Mouse (Mus musculus) left cerebral cortex, postnatal 14 days (tissue): ENCODE measurements around the gene Gpr15. TPM values are rescaled to one million over a fixed set of nuclear protein-coding genes. Genes with fewer than 3 reads are reported as not detected.
A peak's percentile ranks its signal among the peaks of the same experiment; 100 is the strongest.

ENCODE experiments used
- DNase-seq, 2 experiments: peaks; one replicate each; pipeline ENCODE4 v3.0.0; 2021 to 2022; ENCODE audit warnings: low spot score in 2 of 2, mixed read lengths in 1 of 2
- intact Hi-C: fragments of 180-260 bp; cut with DNase I; formaldehyde crosslinking; loops from one replicate; pipeline ENCODE4 v1.15.1; 2025
- total RNA-seq, 2 experiments: library from RNA; stranded (reverse); gene quantifications; 2 replicates each; pipeline ENCODE4 v1.2.3; 2021

Gene Gpr15
- total RNA-seq, 2 experiments from 2014 or later, result not detected

GRCm38 (mm10) chr16:58703382-58704124, 15.3 kb downstream of the Gpr15 start:
- intact Hi-C loops, result no loop called here

DNA sequence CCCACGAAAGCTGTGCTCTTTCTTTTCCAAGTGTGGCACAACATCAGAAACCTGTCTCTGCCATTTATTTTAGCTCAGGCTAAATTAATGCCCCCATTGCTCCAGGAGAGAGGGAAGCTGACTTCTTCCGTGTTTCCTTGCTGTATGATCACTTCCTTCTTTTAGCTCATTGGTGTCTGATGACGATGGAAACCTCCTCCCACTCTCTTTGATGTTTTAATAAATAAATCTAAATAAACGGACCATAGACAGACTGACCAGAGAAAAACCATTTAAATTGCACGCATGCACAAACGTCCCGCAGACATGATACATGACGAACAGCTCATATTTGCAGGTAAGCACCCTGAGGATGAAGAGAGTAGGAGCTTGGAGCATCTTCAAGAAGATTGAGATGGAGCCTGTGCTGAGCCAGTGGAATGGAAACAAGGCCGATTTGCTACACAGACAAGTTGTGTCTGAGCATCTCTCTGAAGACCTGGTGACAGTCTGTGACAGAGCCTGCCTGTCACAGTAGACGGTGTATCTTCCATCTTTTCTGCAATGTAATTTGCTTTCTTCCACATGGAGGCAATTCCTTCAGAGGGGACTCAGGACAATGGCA, 16.4 kb downstream of the Gpr15 start:
- intact Hi-C loops, result no loop called here

More at GRCm38 (mm10) chr16:58703382-58704124, 15.3 kb downstream of the Gpr15 start:
- DNase-seq, result no peak

GRCm38 (mm10) chr16:58701779-58702178, 17.1 kb downstream of the Gpr15 start:
- DNase-seq, result no peak
- intact Hi-C loops, result no loop called here

More for the DNA sequence above, 16.4 kb downstream of the Gpr15 start:
- no peak for DNase-seq

DNA sequence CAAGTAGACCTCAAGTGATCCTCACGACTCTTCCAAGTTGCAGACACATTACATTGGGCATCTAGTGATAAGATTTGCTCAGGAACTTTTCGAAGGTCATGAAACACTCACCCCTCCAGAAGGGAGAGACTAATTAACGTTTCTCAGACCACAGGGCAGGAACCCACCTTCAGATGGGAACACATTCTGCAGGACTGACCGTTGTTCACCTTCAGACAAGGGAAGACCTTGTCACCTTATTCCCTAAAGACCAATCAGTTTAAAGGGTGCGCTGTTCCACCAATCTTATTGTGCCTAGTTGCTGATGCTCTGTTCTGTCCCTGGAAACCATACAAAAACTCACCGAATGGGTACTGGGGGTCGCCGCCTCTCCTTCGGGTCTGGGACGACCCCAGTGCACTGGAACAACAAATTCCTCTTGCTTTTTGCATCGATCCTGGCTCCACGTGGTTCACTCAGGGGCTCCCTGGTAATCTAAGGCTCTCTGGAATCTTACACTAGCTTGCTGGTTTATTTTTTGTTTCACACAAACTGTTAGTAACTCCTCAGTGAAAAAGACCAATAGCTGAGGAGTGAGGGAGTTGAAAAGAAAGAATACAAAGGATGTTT, 17.9 kb downstream of the Gpr15 start:
- intact Hi-C loops, result no loop called here
- no peak for DNase-seq

DNA sequence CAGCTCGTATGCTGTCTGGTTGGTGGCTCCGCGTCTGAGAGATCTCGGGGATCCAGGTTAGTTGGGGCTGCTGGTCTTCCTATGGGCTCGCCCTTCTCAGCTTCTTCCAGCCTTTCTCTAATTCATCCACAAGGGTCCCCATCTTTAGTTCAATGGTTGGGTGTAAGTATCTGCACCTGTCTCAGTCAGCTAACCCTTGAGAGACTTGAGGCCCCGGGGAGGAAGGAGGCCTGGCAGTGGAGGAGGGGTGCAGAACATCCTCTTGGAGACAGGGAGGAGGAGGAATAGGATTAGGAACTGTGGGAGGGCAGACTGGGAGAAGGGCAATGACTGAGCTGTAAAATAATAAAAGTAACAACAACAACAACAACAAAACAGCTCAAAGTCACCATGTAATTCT, 18.7 kb downstream of the Gpr15 start:
- no peak for DNase-seq
- intact Hi-C loops, result no loop called here

DNA sequence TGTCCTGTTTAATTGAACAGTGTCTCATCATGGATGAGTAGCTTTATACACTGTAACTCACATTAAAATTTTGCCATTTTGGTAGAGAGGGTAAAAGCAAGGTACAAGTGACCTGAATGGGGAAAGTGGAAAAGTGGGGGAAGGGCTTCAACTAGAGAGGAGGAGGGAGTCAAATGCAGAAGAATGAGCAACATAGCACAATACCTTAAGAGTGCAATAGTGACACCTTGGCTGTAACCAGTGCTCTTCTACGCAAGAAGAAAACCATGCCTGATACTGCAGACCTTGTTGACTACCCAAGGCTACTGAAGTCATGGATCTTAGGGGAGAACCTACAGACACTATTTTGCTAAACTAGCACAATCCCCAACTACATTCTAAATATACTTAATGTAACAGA, 21.6 kb downstream of the Gpr15 start:
- DNase-seq, result no peak
- intact Hi-C loops, result no loop called here

DNA sequence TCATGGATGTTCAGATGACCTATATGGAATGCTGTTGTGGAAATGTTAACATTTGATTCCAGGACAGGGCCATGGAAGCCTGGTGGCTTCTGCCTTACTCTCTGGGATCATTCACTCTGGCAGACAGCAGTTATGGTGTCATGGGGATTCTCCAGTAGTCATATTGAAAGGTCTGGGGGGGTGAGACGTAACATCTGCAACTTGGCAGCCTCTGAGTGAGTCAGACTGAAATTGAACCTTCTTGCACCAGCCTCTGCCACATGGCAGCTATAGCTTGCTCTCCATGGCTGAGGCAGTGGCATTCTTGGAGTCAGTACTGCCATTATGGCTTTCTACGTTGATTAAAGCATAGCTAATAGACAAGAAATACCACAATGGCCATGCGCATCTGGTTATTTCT, 22.1 kb downstream of the Gpr15 start:
- intact Hi-C loops, result no loop called here
- DNase-seq, result no peak

- intact Hi-C loops, result no loop called here
These were observed 24.8 kb downstream of the Gpr15 start for GRCm38 (mm10) chr16:58694091-58694490.

GRCm38 (mm10) chr16:58690322-58690732, 28.5 kb downstream of the Gpr15 start:
- no peak for DNase-seq
- intact Hi-C loops, result no loop called here

More at GRCm38 (mm10) chr16:58694091-58694490, 24.8 kb downstream of the Gpr15 start:
- DNase-seq, result no peak

DNA sequence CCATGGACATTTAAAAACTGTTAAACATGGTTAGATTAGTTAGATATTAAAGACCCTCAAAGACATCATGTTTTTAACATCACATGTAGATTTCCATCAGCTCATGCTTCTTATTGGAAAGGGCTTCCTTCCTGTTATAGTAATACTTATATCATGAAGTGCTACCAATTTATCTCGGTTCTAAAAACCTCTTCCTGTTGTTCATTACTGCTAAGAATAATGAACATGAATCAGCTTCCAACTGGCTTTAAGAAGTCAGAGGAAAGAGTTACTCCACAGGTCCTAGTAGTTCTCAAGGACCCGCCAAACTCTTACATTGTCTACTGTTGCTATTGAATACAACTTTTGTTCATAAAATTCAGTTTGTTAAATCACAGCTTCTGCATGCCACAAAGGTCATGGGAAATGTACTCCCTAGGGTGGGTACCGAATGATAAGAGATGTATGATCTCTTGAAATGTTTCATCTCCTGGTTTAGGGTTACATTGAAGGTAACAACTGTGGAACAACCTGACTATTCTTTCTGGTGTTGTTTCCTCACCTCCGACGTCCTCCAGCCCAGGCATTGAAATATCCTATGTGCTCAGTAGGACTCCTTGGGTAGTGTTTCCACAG, 29.2 kb downstream of the Gpr15 start:
- no peak for DNase-seq
- intact Hi-C loops, result no loop called here

DNA sequence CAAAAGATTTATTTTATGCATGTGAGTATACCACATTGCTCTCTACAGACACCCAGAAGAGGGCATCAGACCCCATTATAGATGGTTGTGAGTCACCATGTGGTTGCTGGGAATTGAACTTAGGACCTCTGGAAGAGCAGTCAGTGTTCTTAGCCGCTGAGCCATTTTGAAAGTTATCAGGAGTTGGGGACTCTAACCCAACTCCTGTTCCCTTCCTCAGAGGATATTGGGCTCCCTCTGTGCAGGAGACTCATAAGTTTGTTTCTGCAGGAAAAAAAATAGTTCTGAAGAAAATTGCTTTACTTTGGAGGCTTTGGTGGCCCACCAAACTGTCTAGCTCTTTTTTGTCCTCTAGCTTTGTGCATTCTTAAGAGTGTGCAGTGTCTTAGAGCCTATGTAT, 30.3 kb downstream of the Gpr15 start:
- DNase-seq, result no peak
- intact Hi-C loops, result no loop called here

DNA sequence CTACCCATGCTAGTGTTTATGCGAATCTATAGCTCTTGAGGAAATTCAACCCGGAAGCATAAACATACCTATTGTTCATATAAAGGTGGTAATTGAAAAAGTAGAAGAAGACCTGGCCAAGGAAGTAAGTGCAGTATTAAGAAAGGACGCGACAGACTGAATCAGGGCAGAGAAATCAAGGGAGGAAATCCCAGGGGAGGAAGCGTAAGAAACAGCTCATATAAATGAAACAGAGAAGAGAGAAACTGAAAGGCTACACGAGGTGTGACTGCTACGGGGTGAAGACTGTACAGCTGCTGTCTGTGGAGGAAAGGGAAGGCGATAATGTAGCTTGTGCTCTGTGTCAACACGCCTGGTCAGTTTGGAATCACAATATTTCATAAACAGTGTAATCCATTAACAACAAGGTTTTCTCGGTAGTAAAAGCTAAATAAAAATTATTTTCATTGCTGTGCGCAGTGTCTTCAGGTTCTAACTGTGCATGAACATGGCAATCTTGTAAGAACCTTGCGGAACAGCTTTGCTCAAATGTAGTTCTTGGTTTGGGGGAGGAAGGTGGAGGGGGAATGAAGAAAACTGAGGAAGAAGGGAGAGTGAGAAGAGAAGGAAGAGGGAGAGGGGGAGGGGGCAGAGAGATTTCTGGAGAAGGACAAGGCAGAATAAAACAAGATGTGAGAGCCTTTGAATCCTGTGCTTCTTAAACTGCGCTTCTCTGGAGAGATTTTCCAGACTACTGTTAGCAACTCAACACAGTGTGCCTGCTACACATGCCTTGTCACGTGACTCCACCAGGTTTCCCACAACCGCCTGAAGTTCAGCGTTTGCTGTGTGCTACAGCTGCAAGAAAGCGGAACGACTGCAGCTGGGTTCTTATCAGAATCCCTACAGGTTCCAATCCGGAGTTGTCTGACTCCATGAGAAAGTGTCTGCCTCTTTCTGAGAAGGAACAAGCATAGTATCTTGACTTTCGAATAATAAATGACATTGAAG, 33.0 kb downstream of the Gpr15 start:
- peak in 1 of 2 experiments; percentile 25 for DNase-seq
- intact Hi-C loops, result no loop called here

DNA sequence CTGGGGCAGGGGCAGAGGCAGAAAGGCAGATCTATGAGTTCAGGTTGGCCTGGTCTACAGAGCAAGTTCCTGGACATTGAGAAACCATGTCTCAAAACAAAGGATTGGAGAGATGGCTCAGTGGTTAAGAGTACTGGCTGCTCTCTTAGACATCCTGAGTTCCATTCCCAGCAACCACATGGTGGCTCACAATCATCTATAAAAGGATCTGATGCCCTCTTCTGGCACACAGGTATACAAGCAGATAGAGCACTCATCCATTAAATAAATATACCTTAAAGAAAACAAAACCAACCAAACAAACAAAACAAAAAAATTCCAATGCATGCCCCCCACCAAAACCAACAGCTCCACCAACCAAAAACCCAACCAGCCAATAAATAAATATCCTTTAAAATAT, 34.3 kb downstream of the Gpr15 start:
- intact Hi-C loops, result no loop called here
- DNase-seq, result no peak

DNA sequence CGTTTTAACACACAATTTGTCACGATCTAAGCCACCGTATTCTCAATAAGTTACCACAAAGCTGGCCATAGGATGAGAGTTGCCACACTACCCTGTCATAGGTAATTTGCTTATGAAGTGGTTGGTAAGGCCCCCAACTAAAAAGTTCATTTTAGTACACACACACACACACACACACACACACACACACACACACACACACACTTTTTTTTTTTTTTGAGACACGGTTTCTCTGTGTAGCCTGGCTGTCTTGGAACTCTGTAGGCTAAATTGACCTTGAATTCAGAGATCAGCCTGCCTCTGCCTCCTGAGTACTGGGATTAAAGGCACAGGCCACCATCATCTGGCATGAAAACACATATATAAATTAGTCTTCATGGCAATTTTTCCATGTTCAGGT, 35.0 kb downstream of the Gpr15 start:
- no peak for DNase-seq
- intact Hi-C loops, result no loop called here

- no peak for DNase-seq
- intact Hi-C loops, result no loop called here
These were observed 36.0 kb downstream of the Gpr15 start for GRCm38 (mm10) chr16:58682870-58683269.

GRCm38 (mm10) chr16:58682046-58682445, 36.8 kb downstream of the Gpr15 start:
- DNase-seq, result no peak
- intact Hi-C loops, result no loop called here

GRCm38 (mm10) chr16:58678660-58679059, 40.2 kb downstream of the Gpr15 start:
- DNase-seq, result no peak
- intact Hi-C loops, result loop anchor here (5.0 kb wide), 1 partner anchor 724 kb away; no protein-coding TSS in a partner anchor

- intact Hi-C loops, result loop anchor here (5.0 kb wide), 1 partner anchor 725 kb away; no protein-coding TSS in a partner anchor
- DNase-seq, result no peak
These were observed 41.4 kb downstream of the Gpr15 start for GRCm38 (mm10) chr16:58677491-58677890.

DNA sequence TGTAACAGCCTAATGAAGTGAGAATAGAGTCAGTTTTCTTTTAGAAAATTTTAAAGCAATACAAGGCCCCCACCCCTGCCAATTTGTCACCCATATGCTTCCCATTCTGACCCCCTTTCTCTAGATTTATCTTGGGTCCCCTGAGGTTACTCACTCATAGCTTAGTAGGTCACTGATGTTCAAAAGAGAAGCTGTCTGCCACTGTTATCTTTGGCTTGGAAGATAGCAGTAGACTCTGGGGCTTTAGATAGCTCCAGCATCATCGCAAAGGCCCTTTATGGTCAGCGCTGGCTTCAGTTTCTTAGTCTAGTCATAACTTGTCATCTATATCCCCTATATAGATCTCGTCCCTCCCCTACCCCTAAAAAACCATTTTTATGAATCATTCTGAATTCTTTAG, 42.2 kb downstream of the Gpr15 start:
- DNase-seq, result no peak
- intact Hi-C loops, result loop anchor here (5.0 kb wide), 1 partner anchor 726 kb away; no protein-coding TSS in a partner anchor
